Mouse (Mus musculus): Measurements from ENCODE around the gene Itgb3bp. TPM values are rescaled to one million over a fixed set of nuclear protein-coding genes. Genes with fewer than 3 reads are reported as not detected.

Gene Itgb3bp
- polyA plus RNA-seq, 1 experiment from 2014 or later: 27.8 TPM

GRCm38 (mm10) chr4:99955396-99955795, 25.8 kb upstream of the Itgb3bp start:
- no peak for DNase-seq
- Histone ChIP-seq H3K9me3 (replicated peaks) (no peaks in the 10 kb centered on the region), H3K27ac (no peak overlapping the region), H3K36me3 (no peaks in the 10 kb centered on the region), H3K9ac (no peak overlapping the region), H3K4me2 (no peak overlapping the region), H3K4me1 (replicated peaks) (peaks cover 9% of the 10 kb centered on the region), H3K27me3 (no peaks in the 10 kb centered on the region), H3K4me3 (replicated peaks) (no peak overlapping the region)
- no peak for ATAC-seq (ENCODE audit: low read depth)
- WGBS (ENCODE audit: insufficient replicate concordance): 77% methylated on average over 10 of the region's 10 CpGs

- H3K27me3 ChIP-seq: no peaks in the 10 kb centered on the region
- H3K4me1 ChIP-seq (replicated peaks): peaks cover 9% of the 10 kb centered on the region
- H3K4me3 ChIP-seq (replicated peaks): no peak overlapping the region
- WGBS (ENCODE audit: insufficient replicate concordance): 74% methylated on average over 2 of the region's 2 CpGs
- H3K9ac ChIP-seq: no peak overlapping the region
- H3K4me2 ChIP-seq: no peak overlapping the region
- ATAC-seq (ENCODE audit: low read depth): no peak
- H3K27ac ChIP-seq: no peak overlapping the region
- H3K9me3 ChIP-seq (replicated peaks): no peaks in the 10 kb centered on the region
- no peaks in the 10 kb centered on the region for H3K36me3 ChIP-seq
- DNase-seq: no peak
Measured at GRCm38 (mm10) chr4:99953904-99954303, 24.3 kb upstream of the Itgb3bp start.

- Histone ChIP-seq H3K4me3 (replicated peaks) (no peak overlapping the region), H3K9ac (no peak overlapping the region), H3K4me2 (no peak overlapping the region), H3K9me3 (replicated peaks) (no peaks in the 10 kb centered on the region), H3K36me3 (no peaks in the 10 kb centered on the region), H3K27me3 (no peaks in the 10 kb centered on the region), H3K27ac (no peak overlapping the region), H3K4me1 (replicated peaks) (no peaks in the 10 kb centered on the region)
- no peak for DNase-seq
- WGBS (ENCODE audit: insufficient replicate concordance): 86% methylated on average over 1 of the region's 1 CpGs
- ATAC-seq (ENCODE audit: low read depth): no peak
Measured at GRCm38 (mm10) chr4:99947896-99948295, 18.3 kb upstream of the Itgb3bp start.

- H3K4me3 ChIP-seq (replicated peaks): no peak overlapping the region
- H3K27ac ChIP-seq: no peak overlapping the region
- no peaks in the 10 kb centered on the region for H3K9me3 ChIP-seq (replicated peaks)
- H3K4me1 ChIP-seq (replicated peaks): no peaks in the 10 kb centered on the region
- 62% methylated on average over 1 of the region's 1 CpGs for WGBS (ENCODE audit: insufficient replicate concordance)
- no peak for ATAC-seq (ENCODE audit: low read depth)
- H3K9ac ChIP-seq: no peak overlapping the region
- no peak overlapping the region for H3K4me2 ChIP-seq
- DNase-seq: no peak
- H3K36me3 ChIP-seq: no peaks in the 10 kb centered on the region
- H3K27me3 ChIP-seq: no peaks in the 10 kb centered on the region
Measured at GRCm38 (mm10) chr4:99947192-99947591, 17.6 kb upstream of the Itgb3bp start.

- Histone ChIP-seq H3K36me3 (no peaks in the 10 kb centered on the region), H3K27ac (no peak overlapping the region), H3K27me3 (no peaks in the 10 kb centered on the region), H3K9ac (no peak overlapping the region), H3K4me1 (replicated peaks) (no peaks in the 10 kb centered on the region), H3K4me3 (replicated peaks) (no peak overlapping the region), H3K4me2 (no peak overlapping the region), H3K9me3 (replicated peaks) (no peaks in the 10 kb centered on the region)
- ATAC-seq (ENCODE audit: low read depth): no peak
- DNase-seq: no peak
- 81% methylated on average over 2 of the region's 2 CpGs for WGBS (ENCODE audit: insufficient replicate concordance)
Measured at GRCm38 (mm10) chr4:99946516-99946915, 16.9 kb upstream of the Itgb3bp start.

GRCm38 (mm10) chr4:99945011-99945410, 15.4 kb upstream of the Itgb3bp start:
- 72% methylated on average over 7 of the region's 7 CpGs for WGBS (ENCODE audit: insufficient replicate concordance)
- Histone ChIP-seq H3K4me2 (no peak overlapping the region), H3K27ac (no peak overlapping the region), H3K4me3 (replicated peaks) (no peak overlapping the region), H3K4me1 (replicated peaks) (no peaks in the 10 kb centered on the region), H3K9me3 (replicated peaks) (no peaks in the 10 kb centered on the region), H3K9ac (no peak overlapping the region), H3K27me3 (no peaks in the 10 kb centered on the region), H3K36me3 (no peaks in the 10 kb centered on the region)
- ATAC-seq (ENCODE audit: low read depth): no peak
- DNase-seq: no peak

- ATAC-seq (ENCODE audit: low read depth) (no peak; the same call in 1 of the 2 replicates), DNase-seq (no peak)
- Histone ChIP-seq H3K9me3 (replicated peaks) (no peaks in the 10 kb centered on the region), H3K27ac (no peak overlapping the region), H3K4me2 (no peak overlapping the region), H3K36me3 (no peaks in the 10 kb centered on the region), H3K9ac (no peak overlapping the region), H3K4me3 (replicated peaks) (no peak overlapping the region), H3K4me1 (replicated peaks) (peaks cover 2% of the 10 kb centered on the region; the same call in 1 of the 2 replicates), H3K27me3 (no peaks in the 10 kb centered on the region)
- WGBS (ENCODE audit: insufficient replicate concordance): 49% methylated on average over 2 of the region's 2 CpGs
Measured at GRCm38 (mm10) chr4:99944606-99945005, 15.0 kb upstream of the Itgb3bp start.

GRCm38 (mm10) chr4:99941655-99942414, 12.2 kb upstream of the Itgb3bp start:
- no peak overlapping the region for H3K9ac ChIP-seq
- H3K36me3 ChIP-seq: no peaks in the 10 kb centered on the region; the same call in 1 of the 2 replicates
- DNase-seq: no peak
- H3K4me3 ChIP-seq (replicated peaks): no peak overlapping the region
- no peaks in the 10 kb centered on the region for H3K9me3 ChIP-seq (replicated peaks)
- peaks cover 5% of the 10 kb centered on the region; the same call in 1 of the 2 replicates for H3K4me1 ChIP-seq (replicated peaks)
- H3K27me3 ChIP-seq: no peaks in the 10 kb centered on the region
- H3K27ac ChIP-seq: no peak overlapping the region
- WGBS (ENCODE audit: insufficient replicate concordance): 62% methylated on average over 10 of the region's 10 CpGs
- ATAC-seq (ENCODE audit: low read depth): no peak
- no peak overlapping the region for H3K4me2 ChIP-seq

GRCm38 (mm10) chr4:99939711-99940505, 10.3 kb upstream of the Itgb3bp start:
- DNase-seq (no peak), ATAC-seq (ENCODE audit: low read depth) (no peak)
- no peaks in the 10 kb centered on the region for H3K27me3 ChIP-seq

GRCm38 (mm10) chr4:99936278-99936677, 6.7 kb upstream of the Itgb3bp start:
- H3K9me3 ChIP-seq (replicated peaks): no peaks in the 10 kb centered on the region
- no peak overlapping the region for H3K27ac ChIP-seq
- H3K4me3 ChIP-seq (replicated peaks): no peak overlapping the region
- H3K9ac ChIP-seq: no peak overlapping the region
- WGBS (ENCODE audit: insufficient replicate concordance): 66% methylated on average over 5 of the region's 5 CpGs
- peaks cover 5% of the 10 kb centered on the region; the same call in 1 of the 2 replicates for H3K36me3 ChIP-seq
- DNase-seq (no peak), ATAC-seq (ENCODE audit: low read depth) (no peak)
- H3K4me2 ChIP-seq: no peak overlapping the region
- H3K27me3 ChIP-seq: no peaks in the 10 kb centered on the region
- H3K4me1 ChIP-seq (replicated peaks): peaks cover 19% of the 10 kb centered on the region

More at GRCm38 (mm10) chr4:99939711-99940505, 10.3 kb upstream of the Itgb3bp start:
- Histone ChIP-seq H3K4me3 (replicated peaks) (no peak overlapping the region), H3K9ac (no peak overlapping the region), H3K36me3 (peaks cover 5% of the 10 kb centered on the region; the same call in 1 of the 2 replicates), H3K4me2 (no peak overlapping the region), H3K4me1 (replicated peaks) (peaks cover 5% of the 10 kb centered on the region; the same call in 1 of the 2 replicates), H3K9me3 (replicated peaks) (no peaks in the 10 kb centered on the region), H3K27ac (no peak overlapping the region)
- WGBS (ENCODE audit: insufficient replicate concordance): 57% methylated on average over 16 of the region's 16 CpGs

- WGBS (ENCODE audit: insufficient replicate concordance): 88% methylated on average over 7 of the region's 7 CpGs
- H3K27ac ChIP-seq: no peak overlapping the region
- H3K4me3 ChIP-seq (replicated peaks): no peak overlapping the region
- DNase-seq (no peak), ATAC-seq (ENCODE audit: low read depth) (no peak)
- H3K4me2 ChIP-seq: no peak overlapping the region
- H3K36me3 ChIP-seq: peaks cover 5% of the 10 kb centered on the region; the same call in 1 of the 2 replicates
- no peaks in the 10 kb centered on the region for H3K9me3 ChIP-seq (replicated peaks)
- H3K4me1 ChIP-seq (replicated peaks): peaks cover 33% of the 10 kb centered on the region
- no peaks in the 10 kb centered on the region for H3K27me3 ChIP-seq
- no peak overlapping the region for H3K9ac ChIP-seq
Measured at GRCm38 (mm10) chr4:99934859-99935258, 5.2 kb upstream of the Itgb3bp start.

All from liver, embryonic 13.5 days (tissue).